Mouse (Mus musculus): ENCODE results near the gene M1ap. TPM values are rescaled to one million over a fixed set of nuclear protein-coding genes. Genes with fewer than 3 reads are reported as not detected.

Gene M1ap
- polyA plus RNA-seq, 1 experiment from 2014 or later: 0.13 TPM

- DNase-seq (ENCODE audit: low spot score): no peak
- WGBS: 61% methylated on average over 6 of the region's 6 CpGs
- no peak for ATAC-seq
Measured at GRCm38 (mm10) chr6:83043561-83043960, 96.9 kb downstream of the M1ap start.

GRCm38 (mm10) chr6:83043993-83044392, 97.3 kb downstream of the M1ap start:
- Histone ChIP-seq H3K27me3 (replicated peaks; ENCODE audit: control insufficient read depth, insufficient read depth, low read length) (no peaks in the 10 kb centered on the region), H3K9ac (ENCODE audit: low read length) (no peak overlapping the region), H3K4me1 (ENCODE audit: control insufficient read depth, insufficient read depth, low read length) (no peaks in the 10 kb centered on the region), H3K36me3 (ENCODE audit: control insufficient read depth, insufficient read depth, low read length) (no peaks in the 10 kb centered on the region), H3K27ac (ENCODE audit: low read depth, low read length) (no peak overlapping the region), H3K9me3 (replicated peaks; ENCODE audit: control insufficient read depth, low read length) (no peaks in the 10 kb centered on the region), H3K4me2 (ENCODE audit: low read length) (no peak overlapping the region), H3K4me3 (ENCODE audit: low read depth, low read length) (no peak overlapping the region)
- 84% methylated on average over 5 of the region's 5 CpGs for WGBS
- no peak for ATAC-seq
- DNase-seq (ENCODE audit: low spot score): no peak

More at GRCm38 (mm10) chr6:83043561-83043960, 96.9 kb downstream of the M1ap start:
- Histone ChIP-seq H3K27me3 (replicated peaks; ENCODE audit: control insufficient read depth, insufficient read depth, low read length) (no peaks in the 10 kb centered on the region), H3K36me3 (ENCODE audit: control insufficient read depth, insufficient read depth, low read length) (no peaks in the 10 kb centered on the region), H3K9ac (ENCODE audit: low read length) (no peak overlapping the region), H3K4me3 (ENCODE audit: low read depth, low read length) (no peak overlapping the region), H3K27ac (ENCODE audit: low read depth, low read length) (no peak overlapping the region), H3K4me2 (ENCODE audit: low read length) (no peak overlapping the region), H3K9me3 (replicated peaks; ENCODE audit: control insufficient read depth, low read length) (no peaks in the 10 kb centered on the region), H3K4me1 (ENCODE audit: control insufficient read depth, insufficient read depth, low read length) (no peaks in the 10 kb centered on the region; the same call in 1 of the 2 replicates)

- 82% methylated on average over 9 of the region's 9 CpGs for WGBS
- H3K9me3 ChIP-seq (replicated peaks; ENCODE audit: control insufficient read depth, low read length): no peaks in the 10 kb centered on the region
- no peaks in the 10 kb centered on the region for H3K27me3 ChIP-seq (replicated peaks; ENCODE audit: control insufficient read depth, insufficient read depth, low read length)
- no peaks in the 10 kb centered on the region for H3K4me1 ChIP-seq (ENCODE audit: control insufficient read depth, insufficient read depth, low read length)
- H3K4me2 ChIP-seq (ENCODE audit: low read length): no peak overlapping the region
- no peak overlapping the region for H3K4me3 ChIP-seq (ENCODE audit: low read depth, low read length)
- ATAC-seq (no peak), DNase-seq (ENCODE audit: low spot score) (no peak)
- no peak overlapping the region for H3K9ac ChIP-seq (ENCODE audit: low read length)
- no peak overlapping the region for H3K27ac ChIP-seq (ENCODE audit: low read depth, low read length)
- no peaks in the 10 kb centered on the region for H3K36me3 ChIP-seq (ENCODE audit: control insufficient read depth, insufficient read depth, low read length)
Measured at GRCm38 (mm10) chr6:83044742-83045141, 98.0 kb downstream of the M1ap start.

GRCm38 (mm10) chr6:83049367-83049766, 102.7 kb downstream of the M1ap start:
- DNase-seq (ENCODE audit: low spot score): no peak
- H3K9ac ChIP-seq (ENCODE audit: low read length): no peak overlapping the region
- no peaks in the 10 kb centered on the region for H3K9me3 ChIP-seq (replicated peaks; ENCODE audit: control insufficient read depth, low read length)
- no peak overlapping the region for H3K27ac ChIP-seq (ENCODE audit: low read depth, low read length)
- peaks cover 14% of the 10 kb centered on the region; the same call in 1 of the 2 replicates for H3K36me3 ChIP-seq (ENCODE audit: control insufficient read depth, insufficient read depth, low read length)
- peaks cover 10% of the 10 kb centered on the region for H3K4me1 ChIP-seq (ENCODE audit: control insufficient read depth, insufficient read depth, low read length)
- WGBS: 66% methylated on average over 10 of the region's 10 CpGs
- no peak for ATAC-seq
- no peak overlapping the region for H3K4me3 ChIP-seq (ENCODE audit: low read depth, low read length)
- H3K4me2 ChIP-seq (ENCODE audit: low read length): no peak overlapping the region
- H3K27me3 ChIP-seq (replicated peaks; ENCODE audit: control insufficient read depth, insufficient read depth, low read length): no peaks in the 10 kb centered on the region

- Histone ChIP-seq H3K9me3 (replicated peaks; ENCODE audit: control insufficient read depth, low read length) (no peaks in the 10 kb centered on the region), H3K4me3 (ENCODE audit: low read depth, low read length) (peak overlapping the region; percentile 96), H3K27me3 (replicated peaks; ENCODE audit: control insufficient read depth, insufficient read depth, low read length) (no peaks in the 10 kb centered on the region), H3K4me1 (ENCODE audit: control insufficient read depth, insufficient read depth, low read length) (peaks cover 18% of the 10 kb centered on the region), H3K36me3 (ENCODE audit: control insufficient read depth, insufficient read depth, low read length) (peaks cover 28% of the 10 kb centered on the region), H3K9ac (ENCODE audit: low read length) (peak overlapping the region; percentile 90), H3K4me2 (ENCODE audit: low read length) (peak overlapping the region; percentile 87), H3K27ac (ENCODE audit: low read depth, low read length) (peak overlapping the region; percentile 62; the same call in 1 of the 2 replicates)
- 4% methylated on average over 26 of the region's 26 CpGs for WGBS
- peak; percentile 4; the same call in 1 of the 2 replicates for ATAC-seq
- peak; percentile 37 for DNase-seq (ENCODE audit: low spot score)
Measured at GRCm38 (mm10) chr6:83053136-83053960, 106.6 kb downstream of the M1ap start.

- WGBS: under 1% methylated on average over 59 of the region's 64 CpGs
- Histone ChIP-seq H3K4me2 (ENCODE audit: low read length) (peak within 1 kb of the TSS; percentile 87), H3K4me1 (ENCODE audit: control insufficient read depth, insufficient read depth, low read length) (peaks cover 18% of the 10 kb centered on the region), H3K4me3 (ENCODE audit: low read depth, low read length) (peak within 1 kb of the TSS; percentile 96), H3K9ac (ENCODE audit: low read length) (peak within 1 kb of the TSS; percentile 90), H3K27ac (ENCODE audit: low read depth, low read length) (peak within 1 kb of the TSS; percentile 82), H3K9me3 (replicated peaks; ENCODE audit: control insufficient read depth, low read length) (no peaks in the 10 kb centered on the region), H3K27me3 (replicated peaks; ENCODE audit: control insufficient read depth, insufficient read depth, low read length) (no peaks in the 10 kb centered on the region), H3K36me3 (ENCODE audit: control insufficient read depth, insufficient read depth, low read length) (peaks cover 28% of the 10 kb centered on the region)
- DNase-seq (ENCODE audit: low spot score): peak; percentile 99
- ATAC-seq: peak; percentile 98
Measured at GRCm38 (mm10) chr6:83054074-83054851, 107.6 kb downstream of the M1ap start, which contains the start of gene Aup1. Gene Aup1 (plus strand): TSS chr6:83054521.

- ATAC-seq: peak; percentile 43; the same call in 1 of the 2 replicates
- WGBS: under 1% methylated on average over 48 of the region's 50 CpGs
- H3K9ac ChIP-seq (ENCODE audit: low read length): peak within 1 kb of the TSS; percentile 90
Measured at GRCm38 (mm10) chr6:83054871-83055431, 108.2 kb downstream of the M1ap start, which contains the start of gene Htra2. Gene Htra2 (minus strand): TSS chr6:83055273.

GRCm38 (mm10) chr6:83057790-83058189, 111.1 kb downstream of the M1ap start, which contains the start of gene Dqx1:
Gene Dqx1 (plus strand): TSS chr6:83057844.
- WGBS: 45% methylated on average over 3 of the region's 3 CpGs

More at GRCm38 (mm10) chr6:83054871-83055431, 108.2 kb downstream of the M1ap start, which contains the start of gene Htra2:
- H3K4me3 ChIP-seq (ENCODE audit: low read depth, low read length): peak within 1 kb of the TSS; percentile 96
- no peaks in the 10 kb centered on the region for H3K9me3 ChIP-seq (replicated peaks; ENCODE audit: control insufficient read depth, low read length)
- peak within 1 kb of the TSS; percentile 82 for H3K27ac ChIP-seq (ENCODE audit: low read depth, low read length)
- peaks cover 18% of the 10 kb centered on the region for H3K4me1 ChIP-seq (ENCODE audit: control insufficient read depth, insufficient read depth, low read length)
- no peak for DNase-seq (ENCODE audit: low spot score)
- H3K4me2 ChIP-seq (ENCODE audit: low read length): peak within 1 kb of the TSS; percentile 87
- H3K36me3 ChIP-seq (ENCODE audit: control insufficient read depth, insufficient read depth, low read length): peaks cover 28% of the 10 kb centered on the region
- no peaks in the 10 kb centered on the region for H3K27me3 ChIP-seq (replicated peaks; ENCODE audit: control insufficient read depth, insufficient read depth, low read length)

More at GRCm38 (mm10) chr6:83057790-83058189, 111.1 kb downstream of the M1ap start, which contains the start of gene Dqx1:
- no peak within 1 kb of the TSS for H3K27ac ChIP-seq (ENCODE audit: low read depth, low read length)
- H3K9me3 ChIP-seq (replicated peaks; ENCODE audit: control insufficient read depth, low read length): no peaks in the 10 kb centered on the region
- DNase-seq (ENCODE audit: low spot score): peak; percentile 42
- H3K4me1 ChIP-seq (ENCODE audit: control insufficient read depth, insufficient read depth, low read length): peaks cover 15% of the 10 kb centered on the region
- peaks cover 15% of the 10 kb centered on the region for H3K36me3 ChIP-seq (ENCODE audit: control insufficient read depth, insufficient read depth, low read length)
- H3K4me2 ChIP-seq (ENCODE audit: low read length): no peak within 1 kb of the TSS
- H3K27me3 ChIP-seq (replicated peaks; ENCODE audit: control insufficient read depth, insufficient read depth, low read length): peaks cover 9% of the 10 kb centered on the region
- H3K4me3 ChIP-seq (ENCODE audit: low read depth, low read length): no peak within 1 kb of the TSS
- H3K9ac ChIP-seq (ENCODE audit: low read length): no peak within 1 kb of the TSS
- ATAC-seq: no peak
